Mouse (Mus musculus): ENCODE data around the gene H2-Ke6. TPM values are rescaled to one million over a fixed set of nuclear protein-coding genes. Genes with fewer than 3 reads are reported as not detected.
A peak's percentile ranks its signal among the peaks of the same experiment; 100 is the strongest.
"Not testable (repeated sequence)": the region's sequence is repeated elsewhere in the genome, so short reads cannot be mapped to it uniquely, and the experiment has no call there.

The H2-Ke6 gene
- polyA plus RNA-seq, 1 experiment = 127 TPM

DNA sequence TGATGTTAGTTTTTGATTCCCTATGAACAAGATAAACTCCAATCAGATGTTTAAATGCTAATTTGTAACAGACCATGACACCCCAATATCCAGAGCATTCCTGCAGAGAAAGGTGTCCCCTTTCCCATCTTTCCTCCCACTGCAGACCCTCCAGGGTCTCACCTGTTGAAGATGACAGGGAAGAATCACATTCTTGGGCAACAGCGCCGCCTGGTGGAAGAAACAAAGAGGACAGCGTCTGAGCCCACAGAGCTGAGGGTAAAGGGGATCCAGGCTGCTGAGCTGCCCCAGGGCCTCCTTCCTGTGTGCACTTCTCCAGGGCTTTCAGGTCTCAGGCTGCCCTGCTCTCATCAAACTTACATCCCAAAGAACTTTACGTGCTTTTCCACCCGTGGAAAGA is 24.4 kb downstream of the H2-Ke6 start:
- Histone ChIP-seq H3K27ac (ENCODE audit: control insufficient read depth, insufficient read depth, low read length) (no peak overlapping the region), H3K36me3 (ENCODE audit: control insufficient read depth, insufficient read depth, low read length) (no peaks in the 10 kb centered on the region), H3K4me3 (ENCODE audit: control insufficient read depth, insufficient read depth, low read length) (no peak overlapping the region), H3K4me1 (replicated peaks; ENCODE audit: control insufficient read depth, insufficient read depth, low read length) (no peaks in the 10 kb centered on the region), H3K27me3 (ENCODE audit: control insufficient read depth, insufficient read depth, low read length) (no peaks in the 10 kb centered on the region)
- TF ChIP-seq CTCF (IDR thresholded peaks at IDR 0.05; ENCODE audit: borderline replicate concordance, control insufficient read depth, extremely low read depth, insufficient read depth, low read length, poor library complexity) = peak; percentile 77; the same call in 1 of the 2 replicates
- no peak for TF ChIP-seq POLR2A (IDR thresholded peaks at IDR 0.05; ENCODE audit: control insufficient read depth, extremely low read depth, insufficient read depth, low read length, poor library complexity)
- DNase-seq = peak; percentile 70
- 11% methylated on average over 5 of the region's 5 CpGs for WGBS

DNA sequence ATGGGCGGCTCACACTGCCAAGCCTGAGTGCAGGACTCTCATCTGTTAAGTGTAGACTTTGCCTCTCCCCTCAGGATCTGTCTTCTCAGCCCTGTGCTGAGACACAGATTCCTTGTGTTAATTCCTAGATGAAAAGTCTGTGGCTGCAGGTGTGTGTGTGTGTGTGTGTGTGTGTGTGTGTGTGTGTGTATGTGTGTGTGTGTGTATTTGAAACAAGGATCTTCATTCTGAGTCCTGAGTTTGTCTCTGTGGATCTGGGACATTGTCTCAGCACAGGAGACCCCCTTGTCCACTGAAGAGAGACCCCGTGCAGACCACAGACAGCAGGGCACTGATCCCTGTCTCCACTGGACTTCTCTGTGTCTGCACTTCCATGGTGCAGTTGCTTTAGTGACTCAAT is 27.1 kb downstream of the H2-Ke6 start:
- peak overlapping the region; percentile 82; the same call in 1 of the 2 replicates for H3K4me3 ChIP-seq (ENCODE audit: control insufficient read depth, insufficient read depth, low read length)
- not testable (repeated sequence) for H3K36me3 ChIP-seq (ENCODE audit: control insufficient read depth, insufficient read depth, low read length); H3K4me1 ChIP-seq (replicated peaks; ENCODE audit: control insufficient read depth, insufficient read depth, low read length); DNase-seq; H3K27me3 ChIP-seq (ENCODE audit: control insufficient read depth, insufficient read depth, low read length)
- 37% methylated on average over 2 of the region's 2 CpGs for WGBS
- H3K27ac ChIP-seq (ENCODE audit: control insufficient read depth, insufficient read depth, low read length) = peak overlapping the region; percentile 48; the same call in 1 of the 2 replicates

DNA sequence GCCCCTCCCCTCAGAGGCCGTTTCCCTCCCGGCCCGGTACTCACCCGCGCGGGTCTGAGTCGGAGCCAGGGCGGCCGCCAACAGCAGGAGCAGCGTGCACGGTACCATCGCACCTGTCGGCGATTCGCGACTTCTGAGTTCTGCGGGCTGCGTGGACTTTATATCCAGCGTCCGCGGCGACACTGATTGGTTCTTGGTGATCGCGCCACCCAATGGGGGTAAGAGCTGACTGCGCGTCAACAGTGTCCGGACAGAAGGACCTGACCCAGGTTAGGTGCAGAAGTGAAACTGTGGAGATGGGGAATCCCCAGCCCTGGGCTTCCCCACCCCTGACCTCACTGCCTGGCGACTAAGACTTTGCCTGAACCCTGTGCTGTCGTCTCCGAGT is 27.7 kb downstream of the H2-Ke6 start, which contains the start of gene H2-K1:
Gene H2-K1 (minus strand): TSS at position 198 of the 388 bp plus-strand sequence.
- Histone ChIP-seq H3K27ac (ENCODE audit: control insufficient read depth, insufficient read depth, low read length) (peak within 1 kb of the TSS; percentile 48; the same call in 1 of the 2 replicates), H3K4me3 (ENCODE audit: control insufficient read depth, insufficient read depth, low read length) (peak within 1 kb of the TSS; percentile 82), H3K27me3 (ENCODE audit: control insufficient read depth, insufficient read depth, low read length) (no peaks in the 10 kb centered on the region), H3K4me1 (replicated peaks; ENCODE audit: control insufficient read depth, insufficient read depth, low read length) (no peaks in the 10 kb centered on the region), H3K36me3 (ENCODE audit: control insufficient read depth, insufficient read depth, low read length) (no peaks in the 10 kb centered on the region)
- DNase-seq = peak; percentile 84
- under 1% methylated on average over 30 of the region's 30 CpGs for WGBS
- TF ChIP-seq POLR2A (IDR thresholded peaks at IDR 0.05; ENCODE audit: control insufficient read depth, extremely low read depth, insufficient read depth, low read length, poor library complexity) (peak; percentile 94), CTCF (IDR thresholded peaks at IDR 0.05; ENCODE audit: borderline replicate concordance, control insufficient read depth, extremely low read depth, insufficient read depth, low read length, poor library complexity) (0 out of 2 replicates have a peak, but pooled peaks have one; percentile 14)

DNA sequence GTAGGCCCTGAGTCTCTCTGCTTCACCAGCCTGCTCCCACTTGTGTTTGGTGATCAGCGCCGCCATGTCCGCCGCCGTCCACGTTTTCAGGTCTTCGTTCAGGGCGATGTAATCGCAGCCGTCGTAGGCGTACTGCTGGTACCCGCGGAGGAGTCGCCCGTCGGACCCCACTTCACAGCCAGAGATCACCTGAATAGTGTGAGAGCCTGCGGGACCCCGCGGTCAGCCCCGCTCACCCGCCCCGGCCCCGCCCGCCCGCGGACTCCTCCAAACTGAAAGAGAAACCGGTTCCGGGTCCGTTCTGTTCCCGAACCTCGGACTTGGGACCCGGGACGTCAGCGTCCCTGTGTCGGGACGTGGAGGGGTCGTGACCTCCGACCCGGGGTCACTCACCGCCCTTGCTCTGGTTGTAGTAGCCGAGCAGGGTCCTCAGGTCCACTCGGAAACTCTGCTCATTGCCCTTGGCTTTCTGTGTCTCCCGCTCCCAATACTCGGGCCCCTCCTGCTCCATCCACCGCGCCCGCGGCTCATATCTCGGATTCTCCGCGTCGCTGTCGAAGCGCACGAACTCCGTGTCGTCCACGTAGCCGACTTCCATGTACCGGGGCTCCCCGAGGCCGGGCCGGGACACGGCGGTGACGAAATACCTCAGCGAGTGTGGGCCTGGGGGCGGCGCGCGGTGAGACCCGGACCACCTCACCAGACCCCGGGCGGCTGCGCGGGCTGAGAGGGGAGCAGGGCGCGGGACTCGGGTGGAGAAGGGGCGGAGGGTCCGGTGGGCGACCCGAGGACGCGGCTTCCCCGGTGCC is 28.3 kb downstream of the H2-Ke6 start:
- Histone ChIP-seq H3K36me3 (ENCODE audit: control insufficient read depth, insufficient read depth, low read length) (no peaks in the 10 kb centered on the region), H3K27me3 (ENCODE audit: control insufficient read depth, insufficient read depth, low read length) (no peaks in the 10 kb centered on the region), H3K4me1 (replicated peaks; ENCODE audit: control insufficient read depth, insufficient read depth, low read length) (no peaks in the 10 kb centered on the region), H3K4me3 (ENCODE audit: control insufficient read depth, insufficient read depth, low read length) (peak overlapping the region; percentile 82), H3K27ac (ENCODE audit: control insufficient read depth, insufficient read depth, low read length) (no peak overlapping the region)
- TF ChIP-seq POLR2A (IDR thresholded peaks at IDR 0.05; ENCODE audit: control insufficient read depth, extremely low read depth, insufficient read depth, low read length, poor library complexity) (no peak), CTCF (IDR thresholded peaks at IDR 0.05; ENCODE audit: borderline replicate concordance, control insufficient read depth, extremely low read depth, insufficient read depth, low read length, poor library complexity) (no peak)
- DNase-seq = no peak
- WGBS = under 1% methylated on average over 87 of the region's 87 CpGs

DNA sequence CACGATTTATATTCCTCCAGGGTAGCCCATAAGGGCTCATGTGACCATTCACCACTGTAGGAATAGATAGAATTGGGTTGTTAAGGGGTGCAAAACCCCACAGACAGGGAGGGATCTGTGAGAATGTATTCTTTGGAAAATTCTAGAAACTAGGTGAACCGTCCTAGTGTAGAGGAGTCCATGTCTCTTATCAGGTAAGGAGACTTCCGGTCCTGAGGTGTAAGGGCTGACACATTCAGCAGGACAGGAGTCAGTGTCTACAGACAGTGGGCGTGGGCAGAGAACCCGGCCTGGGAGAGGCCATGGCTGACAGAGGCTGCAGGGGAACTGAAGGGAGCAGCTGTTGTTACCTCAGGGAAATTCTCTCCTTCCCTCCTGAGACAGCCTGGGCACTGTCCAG is 29.2 kb downstream of the H2-Ke6 start:
- WGBS = 32% methylated on average over 5 of the region's 5 CpGs
- not testable (repeated sequence) for H3K27ac ChIP-seq (ENCODE audit: control insufficient read depth, insufficient read depth, low read length)
- H3K4me3 ChIP-seq (ENCODE audit: control insufficient read depth, insufficient read depth, low read length) = peak overlapping the region; percentile 82

DNA sequence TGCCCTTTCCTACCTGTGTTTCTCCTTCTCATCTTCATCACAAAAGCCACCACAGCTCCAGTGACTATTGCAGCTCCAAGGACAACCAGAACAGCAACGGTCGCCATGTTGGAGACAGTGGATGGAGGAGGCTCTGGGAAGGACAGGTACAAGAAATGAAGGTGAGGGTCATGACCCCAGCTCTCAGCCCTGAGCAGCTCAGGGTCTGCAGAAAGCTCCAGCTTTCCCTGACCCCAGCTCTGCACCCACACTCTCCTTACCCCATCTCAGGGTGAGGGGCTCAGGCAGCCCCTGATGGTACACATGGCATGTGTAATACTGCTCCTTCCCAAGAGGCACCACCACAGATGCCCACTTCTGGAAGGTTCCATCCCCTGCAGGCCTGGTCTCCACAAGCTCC is 30.8 kb downstream of the H2-Ke6 start:
- not testable (repeated sequence) for H3K36me3 ChIP-seq (ENCODE audit: control insufficient read depth, insufficient read depth, low read length); H3K4me1 ChIP-seq (replicated peaks; ENCODE audit: control insufficient read depth, insufficient read depth, low read length); H3K4me3 ChIP-seq (ENCODE audit: control insufficient read depth, insufficient read depth, low read length); DNase-seq; H3K27me3 ChIP-seq (ENCODE audit: control insufficient read depth, insufficient read depth, low read length); H3K27ac ChIP-seq (ENCODE audit: control insufficient read depth, insufficient read depth, low read length)
- WGBS = 98% methylated on average over 2 of the region's 2 CpGs

More for the DNA sequence above, 29.2 kb downstream of the H2-Ke6 start:
- not testable (repeated sequence) for DNase-seq; H3K36me3 ChIP-seq (ENCODE audit: control insufficient read depth, insufficient read depth, low read length); H3K27me3 ChIP-seq (ENCODE audit: control insufficient read depth, insufficient read depth, low read length); H3K4me1 ChIP-seq (replicated peaks; ENCODE audit: control insufficient read depth, insufficient read depth, low read length)

DNA sequence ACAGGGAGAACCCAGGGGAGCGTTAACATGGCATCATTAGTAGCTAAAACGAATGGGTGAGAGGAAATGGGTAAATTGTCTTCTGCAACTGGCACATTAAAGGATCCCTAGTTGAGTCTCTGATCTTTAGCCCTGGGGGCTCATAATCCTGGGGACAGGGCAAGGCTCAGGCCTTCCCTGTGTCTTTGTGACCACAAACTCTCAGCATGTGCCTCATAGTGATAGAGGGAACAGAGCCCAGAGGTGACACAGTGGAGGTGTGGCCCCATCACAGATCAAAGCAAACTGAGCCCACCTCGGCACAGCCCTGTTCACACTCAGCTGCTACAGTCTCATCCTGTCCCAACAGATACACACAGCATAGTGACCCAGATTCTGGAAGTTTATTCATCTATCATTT is 32.2 kb downstream of the H2-Ke6 start:
- H3K36me3 ChIP-seq (ENCODE audit: control insufficient read depth, insufficient read depth, low read length) = no peaks in the 10 kb centered on the region
- no peak for DNase-seq
- no peaks in the 10 kb centered on the region for H3K27me3 ChIP-seq (ENCODE audit: control insufficient read depth, insufficient read depth, low read length)
- no peaks in the 10 kb centered on the region for H3K4me1 ChIP-seq (replicated peaks; ENCODE audit: control insufficient read depth, insufficient read depth, low read length)
- H3K4me3 ChIP-seq (ENCODE audit: control insufficient read depth, insufficient read depth, low read length) = no peak overlapping the region
- H3K27ac ChIP-seq (ENCODE audit: control insufficient read depth, insufficient read depth, low read length) = no peak overlapping the region
- no peak for TF ChIP-seq POLR2A (IDR thresholded peaks at IDR 0.05; ENCODE audit: control insufficient read depth, extremely low read depth, insufficient read depth, low read length, poor library complexity)
- no peak for TF ChIP-seq CTCF (IDR thresholded peaks at IDR 0.05; ENCODE audit: borderline replicate concordance, control insufficient read depth, extremely low read depth, insufficient read depth, low read length, poor library complexity)
- WGBS = 75% methylated on average over 3 of the region's 3 CpGs

Data from thymus, adult 2 months (tissue).